Mouse (Mus musculus): ENCODE measurements at regions not wholly inside any gene's neighbourhood (a gene's known extent, or its start where the extent isn't known, plus 50 kb on each side); places are given as distances from the start of the nearest gene placed in this dataset.

DNA sequence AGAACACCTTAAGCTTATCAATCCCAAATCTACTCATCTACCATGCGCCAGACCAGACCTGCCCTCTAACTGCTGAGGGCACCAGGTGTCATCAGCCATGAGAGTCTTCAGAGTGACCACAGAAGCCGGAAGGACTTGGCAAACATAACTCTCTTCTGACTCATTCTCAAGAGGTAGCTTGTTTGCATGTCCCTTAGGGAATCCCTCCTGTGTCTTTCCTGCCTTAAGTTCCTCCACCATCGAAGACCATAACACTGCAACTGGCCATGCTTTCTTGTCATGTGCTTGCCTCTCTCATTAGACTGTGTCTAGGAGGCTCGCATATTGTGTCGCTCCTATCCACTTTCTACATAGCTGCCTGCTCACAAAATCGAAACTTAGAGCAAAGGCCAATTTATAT, 226.1 kb upstream of the Ncam1 start:
- DNase-seq (ENCODE audit: low read depth, low spot score): no peak

GRCm38 (mm10) chr9:50013602-50014001, 214.9 kb upstream of the Ncam1 start:
- no peak for DNase-seq (ENCODE audit: low read depth, low spot score)

GRCm38 (mm10) chr9:50005757-50006576, 207.2 kb upstream of the Ncam1 start:
- DNase-seq (ENCODE audit: low read depth, low spot score): peak; percentile 46

GRCm38 (mm10) chr9:50002695-50003094, 204.0 kb upstream of the Ncam1 start:
- DNase-seq (ENCODE audit: low read depth, low spot score): no peak

DNA sequence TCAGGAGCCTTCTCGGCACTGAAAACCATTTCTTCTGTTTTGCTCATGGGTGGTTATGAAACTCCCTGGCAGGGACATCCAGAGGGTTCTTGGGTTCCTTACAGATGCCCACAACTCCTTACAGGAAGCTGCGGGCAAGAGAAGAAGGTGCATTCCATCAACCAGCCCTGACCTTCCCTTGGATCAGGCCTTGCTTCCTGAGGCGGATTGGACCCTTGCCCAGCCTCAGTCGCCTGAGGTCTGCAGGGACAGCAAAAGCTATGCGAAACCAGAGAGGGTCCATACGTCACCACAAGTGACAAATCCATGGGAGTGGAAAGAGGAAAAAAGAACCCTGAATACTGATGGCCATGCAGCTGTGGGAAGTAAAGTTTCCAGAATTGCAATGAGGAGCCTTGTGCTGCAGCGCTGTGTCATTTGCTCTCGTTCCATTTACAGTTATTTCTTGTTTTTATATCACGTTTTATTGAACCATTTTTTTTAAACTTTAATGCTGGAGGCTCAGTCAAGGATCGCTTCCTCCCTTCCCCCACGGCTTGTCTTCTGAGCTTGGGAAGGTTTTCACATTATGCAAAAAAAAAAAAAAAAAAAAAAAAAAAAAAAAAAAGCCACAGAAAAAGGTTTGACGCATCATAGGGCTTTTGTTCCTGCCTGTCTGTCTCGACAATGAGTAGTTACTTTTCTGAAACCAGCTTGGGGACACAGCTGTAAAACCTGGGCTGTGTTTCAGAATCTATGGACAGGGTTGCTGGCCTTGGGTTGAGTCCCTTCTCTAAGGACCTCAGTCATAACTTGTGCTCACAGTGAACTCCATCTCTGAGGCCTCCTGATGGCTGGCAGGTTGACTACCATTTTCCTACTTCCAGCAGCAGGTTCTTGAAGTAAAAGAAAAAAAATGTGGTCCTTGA, 202.0 kb upstream of the Ncam1 start:
- no peak for DNase-seq (ENCODE audit: low read depth, low spot score)

DNA sequence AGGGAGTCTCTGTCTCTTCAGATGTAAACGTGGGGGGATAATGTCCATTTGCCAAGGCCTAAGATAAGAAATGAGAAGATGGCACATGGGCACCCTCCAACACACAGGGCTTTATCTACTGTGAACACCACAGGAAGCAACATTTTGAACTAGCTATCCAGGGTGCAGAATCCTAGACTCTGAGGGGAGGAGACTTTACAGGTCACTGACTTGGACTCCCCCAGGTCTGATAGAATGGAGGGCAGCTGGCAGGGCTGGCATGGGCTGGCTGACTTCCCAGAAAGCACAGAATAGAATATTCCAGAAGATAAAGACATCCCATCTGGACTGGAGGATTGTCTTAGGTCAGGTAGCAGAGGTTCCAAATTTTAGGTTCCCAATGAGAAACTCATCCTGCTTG, 201.2 kb upstream of the Ncam1 start:
- DNase-seq (ENCODE audit: low read depth, low spot score): no peak

DNA sequence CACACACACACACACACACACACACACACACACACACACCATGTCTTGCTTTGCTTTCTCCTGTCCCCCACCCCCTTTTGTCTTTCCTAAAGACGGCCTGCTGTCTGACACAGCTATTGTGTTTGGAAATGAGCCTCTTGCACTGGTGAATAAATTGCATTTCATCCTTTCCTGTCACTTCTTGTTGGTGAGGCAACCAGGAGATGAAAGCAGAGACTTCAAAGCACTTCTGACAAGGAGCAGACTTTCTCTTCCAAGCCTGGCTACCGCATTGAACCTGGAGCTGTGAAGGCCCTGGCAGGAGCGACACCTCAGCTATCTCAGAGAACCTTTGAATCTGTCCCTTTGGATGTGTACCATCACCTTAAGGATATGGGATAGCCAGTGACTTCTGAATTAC, 199.4 kb upstream of the Ncam1 start:
- no peak for DNase-seq (ENCODE audit: low read depth, low spot score)

- no peak for DNase-seq (ENCODE audit: low read depth, low spot score)
These were observed 190.9 kb upstream of the Ncam1 start for GRCm38 (mm10) chr9:49989464-49990271.

DNA sequence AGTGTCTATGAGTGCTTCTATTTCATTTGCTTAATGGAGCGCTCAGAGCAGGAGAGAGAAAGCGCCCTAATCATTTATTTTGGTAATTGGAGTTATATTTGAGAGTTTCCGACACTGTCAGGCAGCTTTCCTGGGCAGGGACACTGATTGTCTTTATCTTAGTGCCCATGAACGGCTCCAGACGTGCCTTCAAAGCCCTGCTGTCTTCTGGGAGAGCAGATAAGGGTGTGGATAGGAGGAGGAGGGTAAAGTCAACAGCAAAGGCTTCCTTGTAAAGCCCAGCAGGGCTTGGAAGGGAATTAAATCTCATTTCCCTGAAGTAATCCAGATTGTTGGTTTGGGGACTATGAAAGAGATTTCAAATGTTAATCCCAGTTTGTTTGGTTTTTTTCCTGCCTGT, 189.3 kb upstream of the Ncam1 start:
- no peak for DNase-seq (ENCODE audit: low read depth, low spot score)

- no peak for DNase-seq (ENCODE audit: low read depth, low spot score)
These were observed 188.8 kb upstream of the Ncam1 start for GRCm38 (mm10) chr9:49987481-49987880.

- DNase-seq (ENCODE audit: low read depth, low spot score): peak; percentile 23
These were observed 181.9 kb upstream of the Ncam1 start for GRCm38 (mm10) chr9:49980344-49981207.

DNA sequence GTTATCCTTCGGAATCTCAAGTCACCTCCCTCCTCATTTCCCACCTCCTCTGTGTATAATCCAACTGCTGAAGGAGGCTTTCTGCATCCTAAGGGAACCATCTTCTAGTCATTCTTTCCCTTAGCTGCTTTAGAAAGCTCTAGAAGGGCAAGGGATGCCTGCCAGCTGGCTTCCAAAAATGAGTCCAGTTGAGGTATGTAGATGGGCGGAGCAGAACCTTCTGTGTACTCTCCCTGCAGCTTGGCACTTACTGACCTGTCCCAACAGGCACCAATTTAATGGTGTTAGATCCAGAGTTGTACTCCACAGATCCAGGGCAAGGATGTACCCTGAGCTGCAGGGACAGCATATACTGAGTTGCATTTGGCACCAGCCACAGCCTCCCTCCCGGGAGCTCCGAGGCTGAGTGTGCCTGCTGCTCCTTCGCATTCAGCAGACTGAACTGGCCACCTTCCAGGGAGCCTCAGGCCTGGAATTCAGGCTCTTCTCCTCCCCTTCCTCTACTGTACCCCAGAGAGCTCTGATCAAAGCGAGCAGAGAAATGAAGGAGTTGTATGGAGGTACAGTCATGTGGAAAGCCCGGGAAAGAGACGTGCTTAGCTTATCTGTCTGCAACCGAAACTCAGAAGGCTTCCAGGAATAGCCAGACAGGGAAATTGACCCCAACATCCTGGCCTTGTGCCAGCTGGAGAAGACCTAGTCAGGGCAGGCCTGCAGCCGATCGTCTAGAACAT, 177.4 kb upstream of the Ncam1 start:
- DNase-seq (ENCODE audit: low read depth, low spot score): no peak

GRCm38 (mm10) chr9:49973974-49974495, 175.3 kb upstream of the Ncam1 start:
- DNase-seq (ENCODE audit: low read depth, low spot score): no peak

GRCm38 (mm10) chr9:49969429-49969828, 170.7 kb upstream of the Ncam1 start:
- DNase-seq (ENCODE audit: low read depth, low spot score): no peak

DNA sequence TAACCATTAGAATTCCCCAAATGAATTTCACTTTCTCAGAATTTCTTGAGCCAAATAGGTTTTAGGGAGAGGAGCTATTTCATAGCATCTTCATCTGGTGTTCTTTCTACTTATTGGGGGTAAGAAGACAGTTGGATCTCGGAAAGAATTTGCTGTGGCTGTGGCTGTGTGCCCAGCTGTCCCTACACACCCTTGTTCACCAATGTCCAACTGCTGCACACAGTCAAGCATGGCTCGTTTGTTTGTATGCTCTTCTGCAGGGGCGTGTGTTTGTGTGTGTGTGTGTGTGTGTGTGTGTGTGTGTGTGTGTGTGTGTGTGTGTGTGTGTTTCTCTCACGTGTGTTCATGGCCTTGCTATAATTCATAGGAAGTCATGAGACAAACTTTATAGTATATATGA, 165.9 kb upstream of the Ncam1 start:
- DNase-seq (ENCODE audit: low read depth, low spot score): no peak

- peak; percentile 84 for DNase-seq (ENCODE audit: low read depth, low spot score)
These were observed 163.9 kb upstream of the Ncam1 start for GRCm38 (mm10) chr9:49962561-49963071.

- DNase-seq (ENCODE audit: low read depth, low spot score): peak; percentile 93
These were observed 163.2 kb upstream of the Ncam1 start for GRCm38 (mm10) chr9:49961965-49962364.

DNA sequence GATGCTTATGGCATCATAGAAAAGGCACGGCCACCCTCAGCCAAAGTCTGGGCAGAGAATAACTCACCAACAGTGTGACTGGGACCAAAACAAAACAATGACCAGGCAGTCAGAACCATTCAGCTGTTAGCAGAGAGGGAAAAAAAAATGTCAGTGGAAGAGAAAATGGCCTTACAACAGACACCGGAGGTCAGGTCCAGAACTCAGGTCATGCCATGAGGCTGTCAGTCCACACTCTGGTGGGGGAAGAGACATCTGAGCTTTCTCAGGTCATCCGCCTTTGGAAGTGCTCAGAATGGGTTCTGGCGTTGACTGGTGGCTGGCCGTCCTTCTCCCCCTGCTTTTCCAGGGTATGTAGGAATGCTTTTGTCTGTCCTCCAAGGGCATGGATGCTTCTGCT, 162.6 kb upstream of the Ncam1 start:
- DNase-seq (ENCODE audit: low read depth, low spot score): no peak

DNA sequence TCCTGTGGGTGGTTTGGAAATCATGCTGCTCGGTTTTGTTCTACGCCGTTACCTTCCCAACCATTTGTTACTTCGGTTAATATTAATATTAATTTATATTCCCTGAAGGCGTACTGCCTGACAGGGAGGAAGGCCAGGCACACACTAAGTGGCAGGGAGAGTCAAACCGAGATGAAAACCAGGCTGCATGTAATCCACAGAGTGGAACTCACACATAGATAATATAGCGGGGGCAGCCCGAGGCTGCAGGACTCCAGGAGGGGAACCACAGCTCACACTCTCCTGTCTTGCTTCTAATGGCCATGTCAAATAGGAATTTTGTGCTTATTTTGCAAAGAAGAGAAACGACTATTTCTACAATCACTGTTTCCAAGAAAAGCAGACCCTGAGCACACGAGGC, 161.3 kb upstream of the Ncam1 start:
- DNase-seq (ENCODE audit: low read depth, low spot score): no peak

DNA sequence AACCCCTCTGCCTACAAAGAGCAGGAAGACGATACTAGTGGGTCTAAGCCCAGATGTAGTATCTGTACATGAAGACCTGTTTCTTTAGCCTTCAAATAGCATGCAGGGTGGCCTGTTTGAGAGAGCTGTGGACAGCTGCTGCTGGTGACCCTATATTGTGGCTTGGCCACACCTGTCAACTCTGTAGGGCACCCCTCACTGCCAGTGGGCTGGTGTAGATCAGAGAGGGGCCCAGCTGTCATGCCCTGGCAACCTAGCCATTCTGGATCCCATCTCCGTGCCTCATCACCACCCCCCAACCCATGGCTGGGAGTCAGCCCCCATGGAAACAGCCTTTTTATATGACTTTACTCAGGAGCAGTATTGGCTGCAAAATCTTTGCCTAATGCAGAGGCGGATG, 160.2 kb upstream of the Ncam1 start:
- DNase-seq (ENCODE audit: low read depth, low spot score): no peak

Measured in forelimb bud, embryonic 11.5 days (tissue).